Mouse (Mus musculus) mouse embryonic stem cell (cell line): ENCODE measurements around the gene Palm2.

ENCODE experiments used
- in situ Hi-C, 2 experiments: fragments of 300-500 bp; cut with MboI; formaldehyde crosslinking; loops; 1 replicate in 1 of 2; 3 replicates in 1 of 2; pipeline ENCODE4 v1.14.3; 2019 to 2020; ENCODE audit warnings: low sequenced_read_pairs in 2 of 2, low pct_unique_long_range_greater_than_20kb in 1 of 2, mixed read lengths in 1 of 2; ENCODE audit not compliant: unreplicated experiment in 1 of 2

Gene Palm2

DNA sequence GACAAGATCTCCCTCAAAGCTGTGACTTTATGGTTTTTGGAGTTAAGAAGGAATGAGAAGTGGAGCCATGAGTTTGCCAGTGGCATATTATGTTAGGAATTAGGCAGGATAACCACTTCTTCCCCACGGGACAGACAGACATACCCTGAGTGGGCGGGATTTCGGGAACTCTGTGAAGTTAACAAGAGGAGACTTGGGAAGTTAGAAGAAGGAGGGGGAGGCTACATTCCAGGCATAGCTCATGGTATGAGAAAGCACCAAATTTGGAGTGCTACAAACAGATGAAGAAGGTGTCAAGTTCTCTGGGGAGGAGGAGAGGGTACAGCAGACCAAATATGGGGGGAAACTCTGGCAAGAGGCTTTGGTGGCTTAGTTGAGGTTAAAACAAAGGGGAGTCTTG is 126.0 kb downstream of the Palm2 start:
- in situ Hi-C loops, result no loop called here

DNA sequence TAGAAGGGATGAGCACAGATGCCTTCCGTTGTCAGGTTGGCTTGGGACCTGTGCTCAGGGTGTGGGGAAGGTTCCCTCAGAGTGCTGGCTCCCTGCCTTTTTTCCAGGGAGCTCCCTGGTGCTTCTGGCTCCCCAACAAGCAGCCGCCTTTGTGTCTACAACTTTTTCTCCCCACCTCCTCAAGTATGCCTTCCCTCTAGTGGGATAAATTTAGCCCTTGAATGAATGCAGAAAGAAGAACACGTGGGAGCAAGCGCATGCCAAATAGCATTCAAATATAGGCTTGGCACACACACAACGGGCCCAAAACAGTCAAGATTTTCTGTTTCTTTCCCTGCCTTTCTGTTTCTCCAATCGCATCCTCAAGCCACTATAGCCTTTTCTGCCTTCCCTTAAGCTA is 127.0 kb downstream of the Palm2 start:
- in situ Hi-C loops, result no loop called here

DNA sequence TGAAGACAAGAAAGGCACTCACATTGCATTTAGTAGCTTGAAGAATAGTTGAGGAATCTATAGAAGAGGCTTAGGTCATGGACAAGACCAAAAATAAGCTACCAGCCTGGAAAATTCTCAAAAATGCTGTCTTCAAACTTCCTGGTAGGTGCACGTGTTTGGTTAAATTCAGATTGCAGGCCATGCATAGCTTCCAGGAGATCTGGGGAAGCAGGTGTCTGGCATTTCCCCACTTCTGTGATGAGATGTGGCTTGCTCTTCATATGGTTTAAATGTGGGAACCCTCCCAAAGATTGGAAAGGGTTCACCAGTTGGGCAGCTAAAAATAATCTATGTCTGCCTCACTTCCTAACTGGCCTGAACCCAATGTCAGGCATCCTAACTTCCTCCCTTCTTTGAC is 131.2 kb downstream of the Palm2 start:
- in situ Hi-C loops, result no loop called here

DNA sequence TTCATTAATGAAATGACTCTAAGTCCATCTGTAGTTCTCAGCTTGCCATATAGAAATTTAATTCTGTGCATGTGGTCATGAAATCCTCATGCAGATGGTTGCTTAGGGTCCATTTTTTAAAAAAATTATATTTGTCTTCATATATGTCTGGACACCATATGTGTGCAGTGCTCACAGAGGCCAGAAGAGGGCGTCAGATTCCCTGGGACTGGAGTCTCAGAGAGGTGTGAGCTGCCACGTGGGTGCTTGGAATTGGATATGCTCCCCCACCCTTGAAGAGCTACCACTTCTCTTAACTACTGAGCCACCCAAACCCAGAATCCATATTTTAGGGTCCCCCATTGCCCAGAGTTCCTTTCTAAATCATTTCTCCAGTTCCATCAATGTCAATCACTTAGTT is 131.8 kb downstream of the Palm2 start:
- in situ Hi-C loops, result no loop called here

DNA sequence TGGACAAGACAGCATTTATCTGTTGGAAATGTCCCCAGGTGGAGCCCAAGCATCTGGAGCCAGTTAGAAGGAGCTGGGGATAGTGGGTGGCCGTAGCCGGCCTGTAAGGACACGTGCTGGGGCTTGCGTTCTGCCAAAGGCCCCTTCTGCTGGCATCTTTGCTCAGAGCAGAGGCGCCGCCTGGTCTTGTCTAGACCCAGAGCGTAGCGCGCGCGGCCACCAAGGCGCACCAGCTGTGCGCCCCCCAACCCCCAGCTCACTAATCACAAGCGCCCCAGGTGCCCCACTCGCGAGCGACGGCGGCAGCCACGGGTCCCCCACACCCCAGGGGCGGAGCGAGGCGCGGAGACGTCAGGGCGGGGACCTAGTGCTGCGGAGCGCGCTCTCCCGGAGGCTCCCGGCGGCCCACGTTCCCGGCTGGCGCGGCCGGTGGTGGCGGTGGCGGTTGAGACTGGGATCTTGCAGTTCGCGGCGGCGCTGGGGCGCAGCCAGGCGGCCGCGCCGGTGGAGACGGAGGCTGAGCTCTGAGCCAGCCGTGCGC is 133.7 kb downstream of the Palm2 start, which contains the start of gene Pakap:
Gene Pakap, plus strand, starts transcription at position 514 of the 541 bp plus-strand sequence.
- in situ Hi-C loops, result no loop called here

DNA sequence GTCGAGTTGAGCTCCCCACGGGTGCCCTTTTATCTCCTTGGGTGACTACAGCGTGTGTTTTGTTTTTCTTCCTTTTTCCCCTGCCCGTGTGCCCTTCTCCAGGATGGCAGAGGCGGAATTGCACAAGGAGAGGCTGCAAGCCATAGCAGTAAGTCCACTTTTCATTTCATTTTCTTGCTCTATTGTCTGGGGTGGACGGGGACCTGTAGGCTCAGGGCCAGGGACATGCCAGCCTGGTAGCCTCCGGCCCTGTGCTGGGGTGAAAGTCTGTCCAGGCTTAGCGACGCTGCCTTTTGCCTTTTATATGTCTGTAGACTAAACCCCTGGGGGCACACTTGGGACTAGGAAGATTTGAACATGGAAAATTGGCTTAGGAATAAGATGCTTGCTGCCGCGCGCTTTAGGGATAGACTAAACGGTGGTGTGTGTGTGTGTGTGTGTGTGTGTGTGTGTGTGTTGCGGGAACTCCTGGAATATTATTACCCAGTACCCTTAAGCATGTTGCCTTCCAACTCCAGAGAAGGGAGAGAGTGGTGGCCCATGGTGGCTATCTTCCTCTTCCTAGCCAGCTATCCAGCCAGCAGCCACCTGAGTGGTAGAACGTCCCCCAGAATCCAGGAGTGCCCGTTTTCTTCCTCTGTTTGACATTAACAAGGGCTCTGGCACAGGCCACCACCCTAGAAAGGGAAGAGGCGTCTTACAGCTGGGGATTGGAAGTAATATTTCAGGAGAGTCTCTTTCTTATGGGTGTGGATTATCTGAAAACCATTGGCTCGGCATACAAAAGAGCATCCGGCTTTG is 134.4 kb downstream of the Palm2 start:
- in situ Hi-C loops, result no loop called here

DNA sequence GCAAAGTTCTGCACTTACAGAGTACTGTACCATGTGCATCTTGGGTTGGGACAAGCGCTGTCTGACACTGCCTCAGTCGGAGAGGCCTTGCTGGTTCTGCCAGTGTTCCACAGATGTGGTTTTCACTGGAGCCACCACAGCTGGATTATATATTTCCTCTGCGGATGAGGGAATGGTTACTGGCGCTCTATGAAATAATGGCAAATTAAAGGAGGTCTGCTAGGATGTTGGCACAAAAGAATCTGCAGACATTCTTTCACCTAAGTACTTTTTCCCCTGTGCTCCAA is 135.0 kb downstream of the Palm2 start:
- in situ Hi-C loops, result no loop called here

DNA sequence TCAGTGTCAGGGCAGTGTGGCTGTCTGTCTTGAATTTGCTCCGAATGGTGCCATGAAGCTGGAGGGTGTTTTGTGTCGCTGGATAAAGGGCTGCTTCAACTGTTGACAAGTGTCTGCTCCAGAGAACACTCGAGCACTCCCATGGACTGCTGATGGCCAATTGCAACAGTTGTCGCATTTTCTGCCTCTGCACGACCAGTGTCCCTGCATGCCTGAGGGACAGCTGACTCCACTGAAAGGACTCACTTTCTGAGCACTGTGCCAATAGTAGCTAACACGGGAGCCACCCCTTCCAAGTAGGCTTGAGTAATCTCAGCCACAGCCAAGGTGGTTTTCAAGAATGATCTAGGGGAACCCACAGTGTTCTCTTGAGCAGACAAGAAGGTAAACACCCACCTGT is 135.7 kb downstream of the Palm2 start:
- in situ Hi-C loops, result no loop called here

DNA sequence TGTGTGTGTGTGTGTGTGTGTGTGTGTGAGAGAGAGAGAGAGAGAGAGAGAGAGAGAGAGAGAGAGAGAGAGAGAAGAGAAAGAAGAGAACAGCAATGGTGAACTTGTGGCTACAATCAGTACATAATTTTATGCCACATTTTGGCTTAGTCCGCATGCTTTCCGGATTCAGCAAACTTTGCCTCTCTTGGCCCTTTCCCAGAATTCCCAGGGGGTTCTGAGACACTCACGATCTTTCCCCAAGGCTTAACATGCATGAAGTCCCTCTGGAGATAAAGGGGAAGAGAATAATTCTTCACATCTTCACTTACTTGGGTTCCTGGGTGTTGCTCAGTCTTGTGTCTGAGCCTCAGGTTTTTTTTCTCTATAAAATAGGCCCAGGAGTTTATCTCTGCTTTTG is 136.2 kb downstream of the Palm2 start:
- in situ Hi-C loops, result no loop called here

DNA sequence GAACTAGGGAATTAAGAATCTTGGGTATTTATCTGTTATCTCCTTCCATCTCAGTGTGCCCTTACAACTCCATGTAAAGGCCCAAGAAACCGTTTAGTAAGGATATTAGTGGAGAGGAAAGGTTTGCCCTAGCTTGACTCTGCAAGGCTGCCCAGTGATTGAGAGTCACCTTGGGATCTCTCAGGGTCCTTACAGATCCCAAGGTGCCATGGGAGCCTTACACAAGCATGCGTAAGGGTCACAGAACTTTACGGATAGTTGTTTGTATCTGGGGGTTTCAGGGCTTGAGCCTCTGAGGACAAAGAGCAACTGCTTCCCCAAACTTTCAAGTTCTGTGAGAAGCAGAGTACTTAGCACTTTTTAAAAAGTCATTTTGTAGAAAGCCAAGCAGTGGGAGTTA is 140.1 kb downstream of the Palm2 start:
- in situ Hi-C loops, result no loop called here

DNA sequence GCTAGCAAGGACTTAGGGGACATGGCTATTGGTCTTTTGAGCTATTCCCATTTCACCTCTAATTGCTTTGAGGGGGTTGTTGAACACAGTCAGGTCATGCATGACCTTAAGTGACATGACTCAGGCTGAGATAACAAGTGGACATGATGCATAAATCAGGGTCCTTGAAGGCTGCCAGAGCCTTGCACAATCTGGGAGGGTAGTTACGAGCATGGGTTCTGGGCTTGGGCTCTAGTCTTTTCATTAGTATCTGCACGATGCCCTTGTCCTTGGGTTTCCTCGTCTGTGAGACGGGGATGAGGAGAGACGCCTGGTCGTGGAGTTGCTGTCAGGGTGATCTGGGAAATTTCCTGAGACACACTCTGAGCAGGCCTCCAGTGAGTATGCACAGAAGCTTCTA is 140.6 kb downstream of the Palm2 start:
- in situ Hi-C loops, result no loop called here

DNA sequence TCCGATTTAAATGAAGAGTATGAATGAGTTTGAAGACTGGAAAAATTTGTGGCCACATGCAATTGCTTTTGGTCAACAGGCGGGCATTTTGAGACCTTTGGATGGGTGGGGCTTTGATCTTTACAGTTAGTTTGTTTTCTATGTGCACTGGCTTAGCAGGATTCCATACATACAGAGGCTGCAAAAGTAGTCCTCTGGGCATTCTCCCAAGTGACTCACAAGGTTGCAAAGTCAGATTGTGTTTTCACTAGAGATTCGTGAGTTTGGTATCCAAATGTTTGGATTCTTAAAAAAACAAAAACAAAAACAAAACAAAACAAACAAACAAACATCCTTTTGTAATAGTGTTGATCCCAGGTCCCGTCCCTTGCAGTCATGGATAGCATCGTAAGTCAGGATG is 141.6 kb downstream of the Palm2 start:
- in situ Hi-C loops, result no loop called here

DNA sequence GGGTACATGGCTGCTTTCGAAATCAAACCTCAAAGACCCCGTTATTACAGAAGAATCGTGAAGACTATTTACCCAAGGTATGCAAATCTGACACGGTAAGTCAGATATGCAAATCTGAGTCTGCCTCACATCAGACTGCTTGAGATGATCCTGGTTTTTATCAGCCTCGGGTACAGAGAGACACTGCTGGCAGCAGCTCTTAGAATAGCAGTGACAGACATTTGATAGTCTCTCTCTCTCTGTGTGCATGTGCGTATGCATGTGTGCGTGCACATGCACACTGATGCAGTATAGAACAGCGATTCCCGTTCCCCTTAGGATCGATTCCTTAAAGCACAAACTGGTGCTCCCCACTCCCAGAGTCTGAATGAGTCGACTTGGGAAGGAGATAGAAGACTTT is 142.0 kb downstream of the Palm2 start:
- in situ Hi-C loops, result no loop called here

DNA sequence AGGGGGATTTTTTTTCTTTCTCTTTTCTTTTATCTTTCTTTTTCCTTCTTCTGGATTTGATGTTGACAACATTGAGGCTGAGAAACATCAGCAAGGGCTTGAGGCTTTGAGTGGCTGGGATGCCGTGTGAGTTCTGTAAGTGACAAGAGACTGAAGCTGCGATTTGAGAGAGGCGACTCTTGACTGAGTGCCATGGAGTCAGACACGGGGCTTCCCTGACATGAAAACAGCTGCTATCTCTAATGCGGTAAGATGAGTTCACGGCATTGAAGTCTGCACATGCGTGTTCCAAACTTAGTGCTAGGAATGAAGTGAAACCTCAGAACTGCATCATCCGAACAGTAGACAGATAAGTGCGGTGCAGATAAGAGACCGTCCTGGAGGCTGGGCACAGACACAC is 145.6 kb downstream of the Palm2 start:
- in situ Hi-C loops, result no loop called here

DNA sequence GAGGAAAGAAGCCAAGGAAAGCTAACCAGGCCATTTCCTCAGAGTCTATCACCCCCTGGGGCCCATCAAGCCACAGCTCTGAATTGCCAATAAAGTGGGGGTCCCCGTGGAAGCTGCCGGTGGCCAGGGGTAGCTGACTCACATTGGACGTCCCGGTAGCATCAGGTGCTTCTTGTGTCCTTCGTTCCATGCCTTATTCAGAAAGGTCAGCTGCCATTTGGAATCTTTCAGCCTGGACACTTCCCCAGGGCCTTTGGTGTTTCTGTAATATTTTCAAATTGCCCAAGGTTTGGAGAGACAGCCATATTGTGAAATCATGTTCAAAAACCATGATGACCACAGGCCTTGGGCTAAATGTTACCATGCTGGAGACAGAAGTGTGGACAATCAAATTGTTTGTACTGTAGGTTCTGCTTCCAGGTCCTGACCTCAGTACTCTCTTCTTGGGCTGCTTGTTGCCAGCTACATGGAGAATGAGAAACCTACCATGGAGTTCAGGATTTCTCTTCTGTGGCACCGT is 151.3 kb downstream of the Palm2 start:
- in situ Hi-C loops, result no loop called here

DNA sequence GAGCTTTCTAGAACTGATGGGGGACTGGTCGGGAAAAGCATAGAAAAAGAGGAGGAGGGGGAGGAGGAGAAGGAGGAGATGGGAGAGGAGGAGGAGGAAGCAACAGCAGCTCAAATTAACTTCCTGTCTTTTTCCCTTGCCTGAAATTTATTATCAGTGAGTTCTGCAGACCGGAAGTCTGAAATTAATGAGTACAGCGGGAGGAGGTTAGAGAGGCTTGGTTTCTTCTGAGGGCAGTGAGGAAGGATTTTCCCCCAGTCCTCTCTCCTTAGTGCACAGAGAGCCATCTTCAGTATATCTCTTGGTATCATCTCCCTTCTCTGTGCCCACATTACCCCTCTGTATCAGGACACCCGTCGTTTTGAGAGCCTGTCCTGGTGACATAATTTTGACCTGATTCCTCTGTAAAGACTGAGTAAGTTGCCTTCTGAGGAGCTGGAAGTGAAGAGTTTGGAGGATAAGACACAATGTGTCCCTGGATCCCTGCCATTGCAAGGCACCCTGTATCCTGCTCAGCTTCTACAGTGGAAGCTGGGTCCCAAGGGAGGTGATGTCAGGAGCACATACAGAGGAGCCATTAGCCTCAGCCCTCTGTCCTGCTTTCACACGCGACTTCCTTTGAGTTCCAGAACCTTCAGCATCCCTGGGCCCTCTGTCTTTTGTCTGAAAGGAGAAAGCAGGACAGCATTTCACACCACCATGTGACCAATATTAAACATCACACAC is 153.0 kb downstream of the Palm2 start:
- in situ Hi-C loops, result no loop called here

DNA sequence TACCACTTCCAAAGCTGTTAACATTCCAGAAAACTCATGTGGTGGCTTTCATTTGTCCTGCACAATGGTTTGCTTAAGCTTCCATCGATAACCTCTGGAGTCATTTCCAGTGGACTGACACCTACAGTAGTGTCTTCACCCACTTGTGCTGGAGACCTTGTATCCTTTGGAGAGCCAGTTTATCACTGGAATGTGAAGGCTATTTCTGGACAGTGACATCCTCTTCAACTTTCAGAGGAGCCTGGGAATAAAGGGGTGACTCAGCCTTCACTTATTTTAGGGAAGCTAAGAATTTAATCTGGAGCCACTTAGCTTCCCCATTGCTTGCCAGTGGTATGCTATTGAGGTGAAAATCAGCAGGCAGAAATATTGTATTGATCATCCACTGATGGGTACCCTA is 154.3 kb downstream of the Palm2 start:
- in situ Hi-C loops, result no loop called here

DNA sequence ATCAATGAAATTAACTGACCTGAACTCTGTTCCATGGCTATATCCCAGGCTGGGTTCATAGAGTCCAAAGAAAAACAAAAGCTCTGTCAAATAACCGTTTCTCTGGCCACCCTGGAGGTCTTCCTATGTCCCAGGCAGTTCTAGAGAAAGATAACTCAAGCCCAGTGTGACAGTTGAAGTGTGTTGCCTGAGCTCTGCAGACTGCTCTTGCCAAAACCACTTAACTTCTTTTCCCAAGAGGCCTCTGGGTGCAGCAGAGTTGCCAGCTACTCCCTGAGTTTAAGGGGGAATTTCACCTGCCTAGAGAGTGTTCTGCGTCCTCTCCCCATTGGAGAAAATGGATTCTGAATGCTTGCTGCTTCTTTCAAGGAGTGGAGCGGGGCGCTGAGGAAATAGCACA is 158.7 kb downstream of the Palm2 start:
- in situ Hi-C loops, result no loop called here

DNA sequence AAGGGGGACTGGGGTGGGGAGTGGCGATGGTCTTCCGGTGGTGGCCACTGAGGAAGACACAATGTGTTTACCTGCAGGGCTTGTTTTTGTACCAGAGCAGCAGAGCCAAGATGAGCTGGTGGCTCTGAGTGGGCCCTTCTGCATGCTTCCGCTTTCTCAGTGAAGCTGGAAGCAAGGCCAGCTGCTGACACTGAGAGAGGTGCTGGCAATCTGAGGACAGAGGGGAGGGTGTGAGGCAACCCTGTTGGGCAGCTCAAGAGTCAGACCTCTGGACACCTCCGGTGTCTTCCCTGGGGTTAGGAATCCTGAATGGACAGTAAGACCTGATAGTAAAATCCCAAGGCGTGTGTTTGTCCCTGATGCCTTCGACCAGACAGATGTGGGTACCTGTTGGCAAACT is 165.9 kb downstream of the Palm2 start:
- in situ Hi-C loops, result no loop called here
